11 mouse cellular contexts compared by ENCODE assay signal in the genomic region with DNA sequence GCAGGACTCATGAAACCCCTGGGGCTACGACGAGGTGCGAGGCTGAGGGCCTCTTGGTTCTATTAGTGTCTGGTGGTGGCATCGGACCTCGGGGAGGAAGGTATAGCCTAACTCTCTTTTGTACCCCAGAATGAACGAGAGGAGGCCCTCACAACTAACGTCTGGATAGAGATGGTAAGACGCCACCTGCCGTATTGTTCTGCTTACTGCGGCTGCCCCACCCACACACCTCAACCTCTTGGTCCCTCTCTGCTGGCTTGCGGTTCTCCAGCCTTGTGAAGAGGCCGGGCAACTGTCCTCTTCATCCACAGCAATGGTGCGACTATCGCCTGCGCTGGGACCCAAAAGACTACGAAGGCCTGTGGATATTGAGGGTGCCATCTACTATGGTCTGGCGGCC. TPM values are rescaled to one million over a fixed set of nuclear protein-coding genes. Genes with fewer than 3 reads are reported as not detected.
A peak's percentile ranks its signal among the peaks of the same experiment; 100 is the strongest.
DNase-seq lines count a peak whose midpoint lies in the region; ATAC-seq and TF ChIP-seq lines count a peak whose summit lies in the region.
"Had no signal": no experiment of that assay in that cellular context is flagged by ENCODE, and none has a peak within 500 bp of the region (broad histone marks: within the 10 kb centered on the region; RNA-seq: fewer than 3 reads in every experiment).

No protein-coding gene starts in this region.

- H3K27me3 ChIP-seq in liver, adult 2 months (ENCODE audit: control insufficient read depth, insufficient read depth, low read length), result 0 out of 2 replicates have a peak, but pooled peaks cover 2% of the 10 kb centered on the region
- peaks cover 64% of the 10 kb centered on the region for H3K27me3 ChIP-seq in liver, embryonic 12.5 days (replicated peaks)
- peaks cover 33% of the 10 kb centered on the region for H3K27me3 ChIP-seq in limb, embryonic 13.5 days
- peaks cover 14% of the 10 kb centered on the region for H3K27me3 ChIP-seq in intestine, embryonic 16.5 days (replicated peaks; ENCODE audit: control insufficient read depth, insufficient read depth, low read length)

- H3K36me3 ChIP-seq in liver, adult 2 months (ENCODE audit: control insufficient read depth, insufficient read depth, low read length), result no peaks in the 10 kb centered on the region
- no peaks in the 10 kb centered on the region for H3K36me3 ChIP-seq in liver, embryonic 12.5 days
- H3K36me3 ChIP-seq in limb, embryonic 13.5 days, result no peaks in the 10 kb centered on the region
- no peaks in the 10 kb centered on the region for H3K36me3 ChIP-seq in intestine, embryonic 16.5 days (ENCODE audit: control insufficient read depth, insufficient read depth, low read length)

- 26% methylated on average over 17 of the region's 17 CpGs for WGBS in liver, adult 2 months
- 23% methylated on average over 17 of the region's 17 CpGs for WGBS in liver, embryonic 12.5 days (ENCODE audit: insufficient replicate concordance)
- 16% methylated on average over 17 of the region's 17 CpGs for WGBS in limb, embryonic 13.5 days
- WGBS in intestine, embryonic 16.5 days, result 19% methylated on average over 17 of the region's 17 CpGs

- peak; percentile 44 for DNase-seq in adrenal gland, postnatal 14 days
- DNase-seq in adrenal gland, adult 18-20 months (ENCODE audit: low spot score in 2 of 2), result no peak
- DNase-seq in liver, adult 2 months (ENCODE audit: extremely low read depth, low read depth, low spot score), result no peak
- DNase-seq in ZHBTc4 (ENCODE audit: low read depth, low spot score), result peak; percentile 64
- no peak for DNase-seq in heart, postnatal 36 days
- DNase-seq: kidney, adult 9 months; lung, adult 18-20 months had no signal

- intact Hi-C loops in heart, postnatal 36 days (cut with DNase I), result no loop called here

- no peak overlapping the region for H3K27ac ChIP-seq in liver, adult 2 months (replicated peaks; ENCODE audit: insufficient read depth, low read depth, low read length)
- H3K27ac ChIP-seq in liver, embryonic 12.5 days, result no peak overlapping the region
- H3K27ac ChIP-seq in limb, embryonic 13.5 days, result no peak overlapping the region
- H3K27ac ChIP-seq in intestine, embryonic 16.5 days (ENCODE audit: low read length), result no peak overlapping the region

- peak; percentile 34 for TF ChIP-seq CTCF in liver, adult 2 months (IDR thresholded peaks at IDR 0.05; ENCODE audit: low read depth, low read length)

- no peaks in the 10 kb centered on the region for H3K79me2 ChIP-seq in liver, adult 2 months (ENCODE audit: control insufficient read depth, insufficient read depth, low read length)

- ATAC-seq in liver, embryonic 12.5 days, result no peak
- ATAC-seq in limb, embryonic 13.5 days (ENCODE audit: low FRiP score, low read depth), result no peak
- ATAC-seq in intestine, embryonic 16.5 days, result no peak

- H3K9me3 ChIP-seq in liver, embryonic 12.5 days (replicated peaks), result no peaks in the 10 kb centered on the region
- no peaks in the 10 kb centered on the region for H3K9me3 ChIP-seq in limb, embryonic 13.5 days
- no peaks in the 10 kb centered on the region for H3K9me3 ChIP-seq in intestine, embryonic 16.5 days (ENCODE audit: control insufficient read depth, low read length)

- H3K4me1 ChIP-seq in liver, adult 2 months (ENCODE audit: control insufficient read depth, insufficient read depth, low read length), result no peaks in the 10 kb centered on the region
- H3K4me1 ChIP-seq in liver, embryonic 12.5 days, result no peaks in the 10 kb centered on the region
- 0 out of 2 replicates have a peak, but pooled peaks cover 12% of the 10 kb centered on the region for H3K4me1 ChIP-seq in limb, embryonic 13.5 days
- no peaks in the 10 kb centered on the region for H3K4me1 ChIP-seq in intestine, embryonic 16.5 days (ENCODE audit: control insufficient read depth, insufficient read depth, low read length)

- no peak overlapping the region for H3K9ac ChIP-seq in liver, adult 2 months (ENCODE audit: low read depth, low read length)
- H3K9ac ChIP-seq in liver, embryonic 12.5 days, result no peak overlapping the region
- H3K9ac ChIP-seq in limb, embryonic 13.5 days, result no peak overlapping the region
- no peak overlapping the region for H3K9ac ChIP-seq in intestine, embryonic 16.5 days (ENCODE audit: low read depth, low read length)

- no peak for TF ChIP-seq POLR2A in liver, adult 2 months (IDR thresholded peaks at IDR 0.05; ENCODE audit: extremely low read depth, insufficient read depth, low read length)

- H3K4me2 ChIP-seq in liver, embryonic 12.5 days, result no peak overlapping the region
- peak overlapping the region; percentile 30; the same call in 1 of the 2 replicates for H3K4me2 ChIP-seq in limb, embryonic 13.5 days (replicated peaks)
- no peak overlapping the region for H3K4me2 ChIP-seq in intestine, embryonic 16.5 days (ENCODE audit: low read depth, low read length)

- H3K4me3 ChIP-seq in liver, adult 2 months (ENCODE audit: insufficient read depth, low read depth, low read length), result no peak overlapping the region
- no peak overlapping the region for H3K4me3 ChIP-seq in liver, embryonic 12.5 days
- peak overlapping the region; percentile 18 for H3K4me3 ChIP-seq in limb, embryonic 13.5 days
- no peak overlapping the region for H3K4me3 ChIP-seq in intestine, embryonic 16.5 days (ENCODE audit: low read length)

RNA-seq across cellular contexts. Expression of a gene that starts 1.9 kb away (rescaled TPM):
- total RNA-seq in adrenal gland, postnatal 14 days (2021), result not detected in 2 replicates
- total RNA-seq in adrenal gland, adult 18-20 months (2021), result not detected
- total RNA-seq in liver, adult 2 months (2014; rRNA removed), result not detected in 2 replicates
- polyA plus RNA-seq in liver, adult 2 months (2012; rRNA removed), result not detected in 2 replicates
- polyA plus RNA-seq in liver, embryonic 12.5 days (2016; fragmentation: Nextera tagmentation; extraction: Ambion mirVana), result 0.52 and 0.54 TPM in 2 replicates
- 18.2 and 20.8 TPM in 2 replicates for polyA plus RNA-seq in limb, embryonic 13.5 days (2015; fragmentation: Nextera tagmentation; extraction: Ambion mirVana)
- polyA plus RNA-seq in intestine, embryonic 16.5 days (2015; fragmentation: Nextera tagmentation; extraction: Ambion mirVana), result 0.13 and 0.21 TPM in 2 replicates
- total RNA-seq in heart, postnatal 36 days (2021), result not detected
- total RNA-seq: gastrocnemius, adult 18-20 months had no signal

RNA-seq across cellular contexts. Expression of a gene that starts 7.4 kb away (rescaled TPM):
- 94.4 and 104 TPM in 2 replicates for total RNA-seq in adrenal gland, postnatal 14 days (2021)
- total RNA-seq in adrenal gland, adult 18-20 months (2021), result 10 to 100 TPM; 76.6 to 85.7 TPM
- total RNA-seq in liver, adult 2 months (2014; rRNA removed), result 39.3 and 39.4 TPM in 2 replicates
- polyA plus RNA-seq in liver, adult 2 months (2012; rRNA removed), result 23.3 and 23.8 TPM in 2 replicates
- 114 and 117 TPM in 2 replicates for polyA plus RNA-seq in liver, embryonic 12.5 days (2016; fragmentation: Nextera tagmentation; extraction: Ambion mirVana)
- polyA plus RNA-seq in limb, embryonic 13.5 days (2015; fragmentation: Nextera tagmentation; extraction: Ambion mirVana), result 178 and 181 TPM in 2 replicates
- 161 and 172 TPM in 2 replicates for polyA plus RNA-seq in intestine, embryonic 16.5 days (2015; fragmentation: Nextera tagmentation; extraction: Ambion mirVana)
- 10 to 100 TPM; 42.9 to 50.8 TPM for total RNA-seq in heart, postnatal 36 days (2021)

RNA-seq across cellular contexts. Expression of a gene that starts 15.9 kb away (rescaled TPM):
- not detected in 2 replicates for total RNA-seq in adrenal gland, postnatal 14 days (2021)
- not detected for total RNA-seq in adrenal gland, adult 18-20 months (2021)
- not detected in 2 replicates for total RNA-seq in liver, adult 2 months (2014; rRNA removed)
- polyA plus RNA-seq in liver, adult 2 months (2012; rRNA removed), result not detected in 2 replicates
- polyA plus RNA-seq in liver, embryonic 12.5 days (2016; fragmentation: Nextera tagmentation; extraction: Ambion mirVana), result 0.07 TPM in 1 of 2 replicates, not detected in the other
- polyA plus RNA-seq in limb, embryonic 13.5 days (2015; fragmentation: Nextera tagmentation; extraction: Ambion mirVana), result 4.5 and 4.8 TPM in 2 replicates
- 0.05 TPM in 1 of 2 replicates, not detected in the other for polyA plus RNA-seq in intestine, embryonic 16.5 days (2015; fragmentation: Nextera tagmentation; extraction: Ambion mirVana)
- total RNA-seq in heart, postnatal 36 days (2021), result not detected

RNA-seq across cellular contexts. Expression of a gene that starts 23.2 kb away (rescaled TPM):
- not detected in 2 replicates for total RNA-seq in adrenal gland, postnatal 14 days (2021)
- not detected for total RNA-seq in adrenal gland, adult 18-20 months (2021)
- not detected in 2 replicates for total RNA-seq in liver, adult 2 months (2014; rRNA removed)
- not detected in 2 replicates for polyA plus RNA-seq in liver, adult 2 months (2012; rRNA removed)
- not detected in 2 replicates for polyA plus RNA-seq in liver, embryonic 12.5 days (2016; fragmentation: Nextera tagmentation; extraction: Ambion mirVana)
- 0.19 TPM in 1 of 2 replicates, not detected in the other for polyA plus RNA-seq in limb, embryonic 13.5 days (2015; fragmentation: Nextera tagmentation; extraction: Ambion mirVana)
- not detected in 2 replicates for polyA plus RNA-seq in intestine, embryonic 16.5 days (2015; fragmentation: Nextera tagmentation; extraction: Ambion mirVana)
- total RNA-seq in heart, postnatal 36 days (2021), result not detected
- total RNA-seq: gastrocnemius, adult 18-20 months had no signal

RNA-seq across cellular contexts. Expression of a gene that starts 50.0 kb away (rescaled TPM):
- total RNA-seq in adrenal gland, postnatal 14 days (2021), result 0.70 and 2.6 TPM in 2 replicates
- total RNA-seq in adrenal gland, adult 18-20 months (2021), result 1 to 10 TPM; 1.1 to 2.9 TPM
- not detected in 2 replicates for total RNA-seq in liver, adult 2 months (2014; rRNA removed)
- 0.02 TPM in 1 of 2 replicates, not detected in the other for polyA plus RNA-seq in liver, adult 2 months (2012; rRNA removed)
- polyA plus RNA-seq in liver, embryonic 12.5 days (2016; fragmentation: Nextera tagmentation; extraction: Ambion mirVana), result 0.12 and 0.35 TPM in 2 replicates
- 0.69 and 1.1 TPM in 2 replicates for polyA plus RNA-seq in limb, embryonic 13.5 days (2015; fragmentation: Nextera tagmentation; extraction: Ambion mirVana)
- polyA plus RNA-seq in intestine, embryonic 16.5 days (2015; fragmentation: Nextera tagmentation; extraction: Ambion mirVana), result 0.95 and 1.1 TPM in 2 replicates
- total RNA-seq in heart, postnatal 36 days (2021), result not detected
- total RNA-seq: gastrocnemius, adult 18-20 months had no signal

Comparison
In these comparisons a context has a peak if more than half of its experiments do, and no peak if none do; other contexts are left out.
1. DNase-seq: peak in adrenal gland, postnatal 14 days (single experiment) and ZHBTc4 (single experiment); none in adrenal gland, adult 18-20 months (0 of 2), liver, adult 2 months (single experiment) and heart, postnatal 36 days (0 of 2).